Mouse (Mus musculus): ENCODE data around the gene Mrpl21. TPM values are rescaled to one million over a fixed set of nuclear protein-coding genes. Genes with fewer than 3 reads are reported as not detected.

The Mrpl21 gene
- total and polyA plus RNA-seq, 3 experiments = 86.0 to 129 (median 116) TPM

DNA sequence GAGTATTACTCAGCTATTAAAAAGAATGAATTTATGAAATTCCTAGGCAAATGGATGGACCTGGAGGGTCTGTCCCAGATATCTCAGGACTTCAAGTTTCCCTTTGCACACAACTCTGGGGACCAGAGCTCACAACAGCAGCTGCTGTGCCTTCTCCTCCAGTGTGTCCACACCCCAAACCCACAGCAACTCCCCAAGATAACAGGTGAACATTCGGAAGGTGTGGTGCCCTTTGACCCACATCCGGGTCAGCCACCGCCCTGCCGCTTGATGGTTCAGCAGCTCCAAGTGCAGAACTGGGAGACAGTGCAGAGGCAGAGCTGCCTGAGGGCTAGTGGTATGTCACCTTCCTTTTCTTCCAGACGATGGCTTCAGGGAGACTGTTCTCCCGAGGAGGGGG is 12.5 kb downstream of the Mrpl21 start:
- H3K4me3 ChIP-seq (replicated peaks in 1 of 3; ENCODE audit: low read depth in 2 of 3, low read length in 2 of 3, poor library complexity in 1 of 3) = no peak overlapping the region
- H3K79me2 ChIP-seq (replicated peaks; ENCODE audit: control insufficient read depth, extremely low read depth, insufficient read depth, poor library complexity, severe bottlenecking) = no peaks in the 10 kb centered on the region
- no peaks in the 10 kb centered on the region for H3K4me1 ChIP-seq (ENCODE audit: control insufficient read depth in 1 of 2, insufficient read depth in 2 of 2)
- no peaks in the 10 kb centered on the region for H3K27me3 ChIP-seq (replicated peaks)
- no peak overlapping the region for H3K27ac ChIP-seq (ENCODE audit: insufficient read depth, low read depth)
- in situ Hi-C loops (cut with MboI; ENCODE audit: low pct_ligation_motif_present, low pct_unique_long_range_greater_than_20kb, low sequenced_read_pairs) = no loop called here
- no peak overlapping the region for H3K4me2 ChIP-seq (ENCODE audit: insufficient read depth, low read depth, poor library complexity, severe bottlenecking)
- no peak overlapping the region for H3K9ac ChIP-seq (ENCODE audit: insufficient read depth, low read depth)
- H3K9me3 ChIP-seq (replicated peaks; ENCODE audit: low read length) = no peaks in the 10 kb centered on the region
- dilution Hi-C loops (cut with MboI; ENCODE audit: extremely low pct_ligation_motif_present, extremely low pct_unique_long_range_greater_than_20kb, low sequenced_read_pairs) = no loop called here
- TF ChIP-seq PAX5 (IDR thresholded peaks at IDR 0.05; ENCODE audit: low read length) (no peak), TBP (conservative IDR thresholded peaks at IDR 0.05; ENCODE audit: low read depth, low read length) (no peak)
- no peak for DNase-seq (ENCODE audit: extremely low read depth)
- peaks cover 13 to 41% of the 10 kb centered on the region in 2 experiments for H3K36me3 ChIP-seq (replicated peaks in 1 of 2; ENCODE audit: control insufficient read depth in 1 of 2, insufficient read depth in 1 of 2, low read length in 1 of 2)

DNA sequence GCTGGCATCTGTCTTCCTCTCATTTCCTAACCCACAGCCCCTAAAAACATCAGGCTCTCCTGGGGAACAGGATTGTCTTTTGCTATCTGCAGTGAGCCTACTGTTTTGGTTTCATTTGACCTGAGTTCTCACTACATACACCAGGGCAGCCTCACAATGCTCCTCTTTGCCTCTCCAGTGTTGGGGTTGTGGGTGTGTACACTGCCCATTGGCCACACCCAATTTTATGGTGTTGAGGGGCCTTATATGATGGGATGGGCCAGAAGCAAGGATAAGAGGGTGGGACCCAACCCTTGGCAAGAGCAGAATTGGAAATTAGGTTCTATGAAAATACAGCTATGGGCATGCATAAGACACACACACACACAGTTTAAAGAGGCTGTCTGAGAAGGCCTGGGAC is 14.3 kb downstream of the Mrpl21 start:
- Histone ChIP-seq H3K4me1 (ENCODE audit: control insufficient read depth in 1 of 2, insufficient read depth in 2 of 2) (no peaks in the 10 kb centered on the region), H3K27ac (ENCODE audit: insufficient read depth, low read depth) (no peak overlapping the region), H3K9me3 (replicated peaks; ENCODE audit: low read length) (no peaks in the 10 kb centered on the region), H3K4me2 (ENCODE audit: insufficient read depth, low read depth, poor library complexity, severe bottlenecking) (no peak overlapping the region), H3K27me3 (replicated peaks) (no peaks in the 10 kb centered on the region), H3K4me3 (replicated peaks in 1 of 3; ENCODE audit: low read depth in 2 of 3, low read length in 2 of 3, poor library complexity in 1 of 3) (no peak overlapping the region), H3K9ac (ENCODE audit: insufficient read depth, low read depth) (no peak overlapping the region), H3K36me3 (replicated peaks in 1 of 2; ENCODE audit: control insufficient read depth in 1 of 2, insufficient read depth in 1 of 2, low read length in 1 of 2) (peaks cover 0 to 23% of the 10 kb centered on the region in 2 experiments), H3K79me2 (replicated peaks; ENCODE audit: control insufficient read depth, extremely low read depth, insufficient read depth, poor library complexity, severe bottlenecking) (no peaks in the 10 kb centered on the region)
- dilution Hi-C loops (cut with MboI; ENCODE audit: extremely low pct_ligation_motif_present, extremely low pct_unique_long_range_greater_than_20kb, low sequenced_read_pairs) (no loop called here), in situ Hi-C loops (cut with MboI; ENCODE audit: low pct_ligation_motif_present, low pct_unique_long_range_greater_than_20kb, low sequenced_read_pairs) (no loop called here)
- no peak for TF ChIP-seq TCF12 (IDR thresholded peaks at IDR 0.05; ENCODE audit: low read depth, low read length)
- TF ChIP-seq E2F4 (IDR thresholded peaks at IDR 0.05; ENCODE audit: insufficient replicate concordance, low read depth, low read length) = no peak
- TF ChIP-seq CTCF (conservative IDR thresholded peaks at IDR 0.05 in 1 of 2, IDR thresholded peaks at IDR 0.05 in 1 of 2; ENCODE audit: low read depth in 2 of 2, low read length in 2 of 2) = no peak
- no peak for TF ChIP-seq MAZ (IDR thresholded peaks at IDR 0.05; ENCODE audit: low read depth, low read length)
- TF ChIP-seq EP300 (IDR thresholded peaks at IDR 0.05; ENCODE audit: low read length) = no peak
- TF ChIP-seq TBP (conservative IDR thresholded peaks at IDR 0.05; ENCODE audit: low read depth, low read length) = no peak
- TF ChIP-seq MAFK (IDR thresholded peaks at IDR 0.05; ENCODE audit: insufficient replicate concordance, low read length) = no peak
- no peak for TF ChIP-seq ELF1 (IDR thresholded peaks at IDR 0.05; ENCODE audit: low read depth, low read length)
- TF ChIP-seq SIN3A (IDR thresholded peaks at IDR 0.05; ENCODE audit: low read length) = no peak
- no peak for TF ChIP-seq ETS1 (conservative IDR thresholded peaks at IDR 0.05; ENCODE audit: low read depth, low read length)
- no peak for TF ChIP-seq RCOR1 (conservative IDR thresholded peaks at IDR 0.05; ENCODE audit: low read depth, low read length)
- TF ChIP-seq RAD21 (IDR thresholded peaks at IDR 0.05; ENCODE audit: low read depth, low read length) = no peak
- TF ChIP-seq GABPA (IDR thresholded peaks at IDR 0.05; ENCODE audit: insufficient replicate concordance, low read depth, low read length) = no peak
- no peak for TF ChIP-seq PAX5 (IDR thresholded peaks at IDR 0.05; ENCODE audit: low read length)
- TF ChIP-seq CHD2 (IDR thresholded peaks at IDR 0.05; ENCODE audit: low read length) = no peak
- TF ChIP-seq MAX (IDR thresholded peaks at IDR 0.05; ENCODE audit: low read length) = no peak
- TF ChIP-seq ZKSCAN1 (IDR thresholded peaks at IDR 0.05; ENCODE audit: borderline replicate concordance, low read depth, low read length) = no peak
- TF ChIP-seq NELFE (IDR thresholded peaks at IDR 0.05; ENCODE audit: low read depth, low read length) = no peak
- no peak for DNase-seq (ENCODE audit: extremely low read depth)
